Mouse (Mus musculus) embryonic fibroblast, embryonic 13.5 days (primary cell): ENCODE data around the gene Rbms3.
A peak's percentile ranks its signal among the peaks of the same experiment; 100 is the strongest.

ENCODE experiments used
- CTCF ChIP-seq: IDR thresholded peaks from 2 replicates; pipeline ENCODE4 v1.5.1; 2011; ENCODE audit warnings: mild to moderate bottlenecking, control low read depth, low read length, moderate library complexity, borderline replicate concordance; ENCODE audit not compliant: insufficient read depth
- POLR2A ChIP-seq: IDR thresholded peaks from 2 replicates; pipeline ENCODE4 v1.6.1; 2011; ENCODE audit warnings: low read depth, mild to moderate bottlenecking, control low read depth, low read length, moderate library complexity

DNA sequence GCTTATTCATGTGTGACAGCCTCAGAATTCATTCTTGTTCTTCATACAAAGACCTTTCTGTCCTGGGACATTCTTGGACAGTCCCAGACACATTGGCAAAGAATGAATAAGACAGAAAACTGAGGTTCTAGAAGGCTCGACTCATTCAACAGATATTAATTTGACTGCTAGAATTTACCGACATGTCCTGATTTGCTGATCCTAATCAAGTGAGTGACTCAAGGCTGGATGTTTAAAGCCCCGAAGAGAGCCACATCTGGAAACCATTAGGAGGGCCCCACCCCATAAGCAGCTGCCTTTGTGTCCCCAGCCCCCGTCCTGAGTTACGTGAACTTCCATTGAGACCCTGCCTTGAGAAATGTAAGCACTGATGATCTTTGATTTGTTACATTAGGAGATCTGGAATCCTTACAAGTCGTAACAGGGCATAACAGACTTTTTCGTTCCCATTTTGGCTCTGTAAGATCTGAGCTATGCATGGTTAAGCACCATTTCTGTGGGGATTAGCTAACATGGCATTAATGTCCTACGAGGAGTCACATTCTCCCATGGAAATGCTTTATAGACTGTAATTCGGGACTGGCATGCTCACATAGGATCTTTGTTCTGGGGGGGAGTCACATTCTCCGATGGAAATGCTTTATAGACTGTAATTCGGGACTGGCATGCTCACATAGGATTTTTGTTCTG lies 726.3 kb downstream of the Rbms3 start:
- TF ChIP-seq POLR2A (0 out of 2 replicates have a peak, but pooled peaks have one; percentile 14), CTCF (no peak)
